Mouse (Mus musculus): ENCODE results near the gene Tmem132b. TPM values are rescaled to one million over a fixed set of nuclear protein-coding genes. Genes with fewer than 3 reads are reported as not detected.

Tmem132b gene
- total and polyA plus RNA-seq, 3 experiments, result not detected

DNA sequence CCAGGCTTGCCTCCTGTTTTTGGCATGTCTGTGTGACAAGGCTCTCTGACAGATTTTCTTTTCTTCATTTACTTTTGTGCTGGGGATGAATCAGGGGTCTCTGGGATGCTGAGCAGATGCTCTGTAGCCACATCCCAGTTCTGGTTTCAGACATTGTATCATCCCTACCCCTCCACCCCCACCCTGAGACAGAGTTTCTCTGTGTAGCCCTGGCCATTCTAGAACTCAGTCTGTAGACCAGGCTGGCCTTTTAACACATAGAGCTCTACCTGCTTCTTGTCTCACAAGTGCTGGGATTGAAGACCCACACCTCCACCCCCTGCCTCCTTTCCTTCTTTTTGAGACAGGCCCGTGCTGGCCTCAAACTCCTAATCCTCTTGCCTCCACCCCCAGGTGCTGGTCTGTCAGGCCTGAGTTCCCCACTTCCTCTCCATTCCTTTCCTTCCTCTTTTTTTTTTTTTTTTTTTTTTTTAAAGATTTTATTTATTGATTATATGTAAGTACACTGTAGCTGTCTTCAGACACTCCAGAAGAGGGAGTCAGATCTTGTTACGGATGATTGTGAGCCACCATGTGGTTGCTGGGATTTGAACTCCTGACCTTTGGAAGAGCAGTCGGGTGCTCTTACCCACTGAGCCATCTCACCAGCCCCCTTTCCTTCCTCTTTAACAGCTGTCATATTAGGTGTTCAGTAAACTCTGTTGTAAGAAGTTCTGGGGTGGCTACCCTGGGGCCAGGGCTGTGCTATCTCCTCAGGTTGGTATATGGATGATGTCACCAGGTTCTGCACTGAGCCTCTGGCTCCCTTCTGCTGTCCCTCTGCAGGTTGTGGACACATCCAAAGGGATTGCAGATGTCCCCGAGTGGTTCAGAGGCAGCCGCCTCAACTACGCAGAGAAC, 47.6 kb upstream of the Tmem132b start:
- TF ChIP-seq JUND (conservative IDR thresholded peaks at IDR 0.05; ENCODE audit: low read depth, low read length) (no peak), TBP (conservative IDR thresholded peaks at IDR 0.05; ENCODE audit: low read depth, low read length) (peak; percentile 86), ZNF384 (IDR thresholded peaks at IDR 0.05; ENCODE audit: low read depth, low read length) (peak; percentile 78), RAD21 (IDR thresholded peaks at IDR 0.05; ENCODE audit: low read depth, low read length) (no peak), POLR2A (IDR thresholded peaks at IDR 0.05; ENCODE audit: low read depth, low read length) (no peak)
- no peaks in the 10 kb centered on the region for H3K79me2 ChIP-seq (replicated peaks; ENCODE audit: control insufficient read depth, extremely low read depth, insufficient read depth, poor library complexity, severe bottlenecking)
- H3K4me1 ChIP-seq (ENCODE audit: control insufficient read depth in 1 of 2, insufficient read depth in 2 of 2), result peaks cover 16 to 90% of the 10 kb centered on the region in 2 experiments
- peak overlapping the region; percentile 21 for H3K27ac ChIP-seq (ENCODE audit: insufficient read depth, low read depth)
- peaks cover 19 to 75% of the 10 kb centered on the region in 2 experiments for H3K36me3 ChIP-seq (replicated peaks in 1 of 2; ENCODE audit: control insufficient read depth in 1 of 2, insufficient read depth in 1 of 2, low read length in 1 of 2)
- dilution Hi-C loops (cut with MboI; ENCODE audit: extremely low pct_ligation_motif_present, extremely low pct_unique_long_range_greater_than_20kb, low sequenced_read_pairs), result no loop called here
- no peak overlapping the region for H3K4me2 ChIP-seq (ENCODE audit: insufficient read depth, low read depth, poor library complexity, severe bottlenecking)
- in situ Hi-C loops (cut with MboI; ENCODE audit: low pct_ligation_motif_present, low pct_unique_long_range_greater_than_20kb, low sequenced_read_pairs), result loop anchor here (10.0 kb wide), 2 partner anchors 109 to 199 kb away; no protein-coding TSS in a partner anchor
- H3K9ac ChIP-seq (ENCODE audit: insufficient read depth, low read depth), result no peak overlapping the region
- DNase-seq (ENCODE audit: extremely low read depth), result peak; percentile 65
- no peak overlapping the region for H3K4me3 ChIP-seq (replicated peaks in 1 of 3; ENCODE audit: low read depth in 2 of 3, low read length in 2 of 3, poor library complexity in 1 of 3)
- H3K9me3 ChIP-seq (replicated peaks; ENCODE audit: low read length), result no peaks in the 10 kb centered on the region
- no peaks in the 10 kb centered on the region for H3K27me3 ChIP-seq (replicated peaks)

DNA sequence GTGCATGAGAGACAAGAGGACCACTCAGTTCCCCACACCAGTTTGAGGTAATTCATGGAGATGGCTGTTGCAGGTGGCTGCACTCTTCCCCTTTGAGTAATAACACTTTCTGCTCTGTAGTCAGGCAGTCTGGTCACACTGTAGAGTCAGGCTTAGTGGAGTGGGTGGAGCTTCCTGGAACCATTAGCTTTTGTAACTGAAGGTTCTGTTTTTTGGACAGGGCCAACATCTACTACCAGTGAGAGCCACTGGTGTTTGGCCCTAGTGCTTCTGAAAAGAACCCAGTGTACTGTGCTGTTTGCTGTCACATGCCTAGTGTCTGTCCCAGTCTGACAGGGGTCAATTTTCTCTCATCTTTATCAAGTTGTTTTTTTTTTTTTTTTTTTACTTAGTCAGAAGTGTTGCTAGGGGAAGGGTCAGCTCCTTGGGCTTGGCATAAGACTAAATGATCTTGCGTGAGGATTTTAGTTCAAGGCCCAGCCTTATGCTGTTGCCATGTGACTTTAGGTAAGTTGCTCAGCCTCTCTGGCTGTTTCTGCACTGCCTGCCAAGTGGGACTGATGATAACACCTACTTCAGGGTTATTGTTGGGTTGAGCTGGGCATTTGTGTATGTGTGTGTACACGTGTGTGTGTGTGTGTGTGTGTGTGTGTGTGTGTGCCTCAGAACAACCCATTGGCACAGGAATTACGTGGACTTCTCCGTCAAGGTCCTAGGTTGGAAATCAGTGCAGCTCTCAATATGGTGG, 46.4 kb upstream of the Tmem132b start:
- peak overlapping the region in 1 of 3 experiments; percentile 15 for H3K4me3 ChIP-seq (replicated peaks in 1 of 3; ENCODE audit: low read depth in 2 of 3, low read length in 2 of 3, poor library complexity in 1 of 3)
- in situ Hi-C loops (cut with MboI; ENCODE audit: low pct_ligation_motif_present, low pct_unique_long_range_greater_than_20kb, low sequenced_read_pairs) (loop anchor here (10.0 kb wide), 2 partner anchors 110 to 200 kb away; no protein-coding TSS in a partner anchor), dilution Hi-C loops (cut with MboI; ENCODE audit: extremely low pct_ligation_motif_present, extremely low pct_unique_long_range_greater_than_20kb, low sequenced_read_pairs) (no loop called here)
- H3K4me1 ChIP-seq (ENCODE audit: control insufficient read depth in 1 of 2, insufficient read depth in 2 of 2), result peaks cover 16 to 82% of the 10 kb centered on the region in 2 experiments
- H3K9ac ChIP-seq (ENCODE audit: insufficient read depth, low read depth), result no peak overlapping the region
- no peak overlapping the region for H3K4me2 ChIP-seq (ENCODE audit: insufficient read depth, low read depth, poor library complexity, severe bottlenecking)
- H3K27ac ChIP-seq (ENCODE audit: insufficient read depth, low read depth), result peak overlapping the region; percentile 38; the same call in 1 of the 2 replicates
- no peaks in the 10 kb centered on the region for H3K9me3 ChIP-seq (replicated peaks; ENCODE audit: low read length)
- peak; percentile 78 for DNase-seq (ENCODE audit: extremely low read depth)
- H3K79me2 ChIP-seq (replicated peaks; ENCODE audit: control insufficient read depth, extremely low read depth, insufficient read depth, poor library complexity, severe bottlenecking), result no peaks in the 10 kb centered on the region
- H3K27me3 ChIP-seq (replicated peaks), result no peaks in the 10 kb centered on the region
- H3K36me3 ChIP-seq (replicated peaks in 1 of 2; ENCODE audit: control insufficient read depth in 1 of 2, insufficient read depth in 1 of 2, low read length in 1 of 2), result peaks cover 21 to 74% of the 10 kb centered on the region in 2 experiments
- no peak for TF ChIP-seq PAX5 (IDR thresholded peaks at IDR 0.05; ENCODE audit: low read length)
- TF ChIP-seq USF1 (IDR thresholded peaks at IDR 0.05; ENCODE audit: low read depth, low read length), result no peak
- no peak for TF ChIP-seq EP300 (IDR thresholded peaks at IDR 0.05; ENCODE audit: low read length)
- TF ChIP-seq ZNF384 (IDR thresholded peaks at IDR 0.05; ENCODE audit: low read depth, low read length), result peak; percentile 14; the same call in 1 of the 2 replicates
- TF ChIP-seq BHLHE40 (IDR thresholded peaks at IDR 0.05; ENCODE audit: low read depth, low read length), result no peak
- 0 out of 2 replicates have a peak, but pooled peaks have one; percentile 15 for TF ChIP-seq ETS1 (conservative IDR thresholded peaks at IDR 0.05; ENCODE audit: low read depth, low read length)
- TF ChIP-seq NRF1 (IDR thresholded peaks at IDR 0.05; ENCODE audit: low read depth, low read length), result no peak
- TF ChIP-seq MYC (IDR thresholded peaks at IDR 0.05; ENCODE audit: low read depth, low read length), result no peak
